Mouse (Mus musculus): ENCODE results near the gene Olfr658. TPM values are rescaled to one million over a fixed set of nuclear protein-coding genes. Genes with fewer than 3 reads are reported as not detected.

The Olfr658 gene
- polyA plus RNA-seq (2012; ENCODE audit: low replicate concordance): not detected in 2 replicates

DNA sequence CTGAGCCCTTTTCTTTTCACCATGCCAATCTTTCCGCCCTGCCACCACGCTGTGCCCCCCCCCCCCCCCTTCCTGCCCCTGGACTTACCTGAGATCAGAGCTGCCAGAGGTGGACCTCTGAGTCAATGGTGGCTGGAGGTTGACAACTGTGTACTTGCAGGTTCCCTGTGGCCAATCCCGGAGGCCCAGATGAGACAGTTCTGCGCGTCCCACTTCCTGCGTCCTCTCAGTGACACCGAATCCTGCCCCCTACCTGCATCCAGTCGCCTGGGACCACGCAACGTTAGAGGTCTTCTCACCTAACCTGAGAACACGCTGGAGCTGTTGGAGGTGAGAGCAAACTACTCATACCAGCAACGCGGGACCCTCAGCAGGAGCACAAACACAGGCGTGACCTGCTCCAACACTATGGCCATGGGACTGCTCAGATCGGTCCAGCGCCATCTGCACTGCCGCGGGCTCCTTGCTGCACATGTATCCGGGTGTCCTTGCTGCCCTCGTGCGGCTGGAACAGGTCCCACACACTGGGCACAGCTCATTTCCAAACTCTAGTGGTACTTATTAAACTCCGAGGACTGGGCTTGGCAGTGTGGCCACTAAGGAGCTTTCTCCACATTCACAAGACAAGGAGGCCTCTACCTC is at the start of gene Olfr658:
Gene Olfr658, minus strand, starts transcription at position 465 of the 642 bp plus-strand sequence.

DNA sequence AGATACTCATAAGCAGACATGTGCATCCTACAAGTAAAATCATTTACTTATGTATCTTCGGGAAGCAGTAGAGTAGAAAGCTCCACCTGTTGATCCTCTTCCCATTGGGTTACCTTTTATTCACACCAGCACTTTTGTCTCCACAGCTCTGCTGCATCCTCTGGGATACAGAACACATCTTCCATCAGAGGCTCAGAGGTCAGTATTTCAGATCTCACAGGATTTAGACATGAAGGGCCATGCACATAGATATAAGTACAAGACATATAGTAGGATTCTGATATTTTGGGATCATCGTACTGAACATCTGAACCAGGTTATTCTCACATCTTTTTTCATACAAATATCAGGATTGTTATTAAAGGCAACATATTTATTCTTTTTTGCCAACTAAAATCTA is 39.1 kb upstream of the Olfr658 start, which contains the start of gene Olfr661:
Gene Olfr661, plus strand, starts transcription at position 301 of the 400 bp plus-strand sequence.

DNA sequence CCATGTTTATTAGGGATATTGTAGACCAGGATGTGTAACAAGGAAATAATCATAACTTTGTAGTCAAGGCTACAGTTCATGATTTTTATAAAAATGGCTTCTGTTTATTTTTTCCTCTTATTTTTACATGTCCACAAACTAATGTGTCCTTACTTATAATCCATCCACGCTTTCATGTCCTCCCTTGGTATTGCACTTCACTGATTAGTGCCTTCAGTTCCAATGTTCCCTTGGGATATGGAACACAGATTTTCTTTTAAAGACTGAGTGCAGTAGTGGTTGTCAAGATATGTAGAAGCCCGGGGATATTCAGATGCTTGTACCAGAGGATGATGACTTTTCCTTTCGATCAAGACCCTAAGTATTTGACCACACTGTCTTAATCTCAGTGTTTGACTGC is 19.3 kb upstream of the Olfr658 start, which contains the start of gene Olfr659:
Gene Olfr659, plus strand, starts transcription at position 301 of the 400 bp plus-strand sequence.

DNA sequence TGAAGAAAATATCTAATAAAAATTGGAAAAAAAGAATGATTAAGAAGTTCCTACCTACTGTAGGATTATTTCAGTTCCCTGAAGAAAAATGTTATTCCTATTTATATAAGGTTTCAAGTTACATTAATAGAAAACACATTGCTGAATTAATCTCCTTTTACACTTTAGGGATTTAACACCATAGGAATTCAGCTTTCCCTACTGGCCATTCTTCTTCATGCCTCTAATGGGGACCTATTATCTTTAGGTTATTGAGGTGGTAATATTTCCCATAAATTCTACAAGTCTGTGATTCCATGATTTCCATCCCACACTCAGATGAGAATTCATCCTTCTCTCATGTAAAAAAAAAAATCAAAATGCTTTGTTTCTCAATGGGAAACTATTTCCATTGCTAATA is 22.6 kb downstream of the Olfr658 start, which contains the start of gene Olfr657:
Gene Olfr657, plus strand, starts transcription at position 301 of the 400 bp plus-strand sequence.

DNA sequence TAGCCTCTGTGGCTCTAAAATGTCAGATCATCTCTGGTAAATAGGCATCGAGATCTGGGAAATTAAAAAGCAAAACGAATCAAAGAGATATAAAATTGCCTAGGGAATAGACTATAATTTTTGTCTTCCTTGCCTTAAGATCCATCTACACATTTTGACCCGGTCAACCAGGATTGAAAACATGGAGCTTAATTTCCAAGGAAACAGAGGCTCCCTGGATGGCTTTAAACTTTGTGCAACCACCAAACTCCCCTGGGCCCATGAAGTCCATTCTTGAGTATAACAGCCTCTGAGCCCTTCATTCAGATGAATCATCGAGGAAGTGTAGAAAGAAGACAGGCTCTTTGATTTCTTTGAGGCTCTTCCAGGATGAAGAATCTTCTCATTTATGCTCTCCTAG is 33.5 kb downstream of the Olfr658 start, which contains the start of gene Olfr656:
Gene Olfr656, plus strand, starts transcription at position 301 of the 400 bp plus-strand sequence.

DNA sequence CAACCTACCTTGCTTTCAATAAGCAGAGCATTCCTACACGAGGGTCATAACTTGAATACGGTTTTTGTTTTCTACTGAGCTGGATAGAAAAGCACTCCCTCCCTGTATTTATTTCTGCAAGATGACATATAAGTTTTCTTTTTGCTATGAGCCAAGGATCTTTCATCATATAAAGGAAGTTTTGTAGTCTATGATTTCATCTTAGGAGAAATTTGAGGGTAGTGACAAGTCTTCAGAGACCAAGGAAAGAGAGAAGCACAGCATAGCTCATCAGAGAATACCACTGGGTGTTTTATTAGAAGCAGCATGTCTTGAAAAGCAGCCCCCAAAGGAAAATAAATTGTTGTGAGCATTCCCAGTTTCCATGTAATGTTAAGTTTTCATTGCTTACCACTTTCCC is 45.4 kb downstream of the Olfr658 start, which contains the start of gene Olfr655:
Gene Olfr655, minus strand, starts transcription at position 101 of the 400 bp plus-strand sequence.

Other genes starting within 250 kb of the Olfr658 start
- not detected in 2 replicates for gene Trim30c, start 246.5 kb downstream of the Olfr658 start, polyA plus RNA-seq (2012; ENCODE audit: low replicate concordance)
- gene Trim30a, start 182.1 kb downstream of the Olfr658 start, polyA plus RNA-seq (2012; ENCODE audit: low replicate concordance): 3.5 and 5.4 TPM in 2 replicates
- 0.28 TPM in 1 of 2 replicates, not detected in the other for gene Trim30d, start 139.5 kb downstream of the Olfr658 start, polyA plus RNA-seq (2012; ENCODE audit: low replicate concordance)
- not detected in 2 replicates for gene Olfr651, start 97.2 kb downstream of the Olfr658 start, polyA plus RNA-seq (2012; ENCODE audit: low replicate concordance)
- gene Olfr652, start 86.4 kb downstream of the Olfr658 start, polyA plus RNA-seq (2012; ENCODE audit: low replicate concordance): not detected in 2 replicates
- gene Olfr653, start 70.0 kb downstream of the Olfr658 start, polyA plus RNA-seq (2012; ENCODE audit: low replicate concordance): not detected in 2 replicates
- not detected in 2 replicates for gene Olfr654, start 60.3 kb downstream of the Olfr658 start, polyA plus RNA-seq (2012; ENCODE audit: low replicate concordance)
- not detected in 2 replicates for gene Olfr655, start 45.5 kb downstream of the Olfr658 start, polyA plus RNA-seq (2012; ENCODE audit: low replicate concordance)
- gene Olfr656, start 33.4 kb downstream of the Olfr658 start, polyA plus RNA-seq (2012; ENCODE audit: low replicate concordance): not detected in 2 replicates
- 0.09 TPM in 1 of 2 replicates, not detected in the other for gene Olfr657, start 22.5 kb downstream of the Olfr658 start, polyA plus RNA-seq (2012; ENCODE audit: low replicate concordance)
- gene Olfr659, start 19.4 kb upstream of the Olfr658 start, polyA plus RNA-seq (2012; ENCODE audit: low replicate concordance): not detected in 2 replicates
- gene Olfr661, start 39.2 kb upstream of the Olfr658 start, polyA plus RNA-seq (2012; ENCODE audit: low replicate concordance): not detected in 2 replicates
- not detected in 2 replicates for gene Usp17le, start 130.2 kb upstream of the Olfr658 start, polyA plus RNA-seq (2012; ENCODE audit: low replicate concordance)
- gene Usp17lb, start 195.3 kb upstream of the Olfr658 start, polyA plus RNA-seq (2012; ENCODE audit: low replicate concordance): not detected in 2 replicates
- not detected in 2 replicates for gene Usp17la, start 209.7 kb upstream of the Olfr658 start, polyA plus RNA-seq (2012; ENCODE audit: low replicate concordance)
- not detected in 2 replicates for gene Olfr665, start 230.7 kb upstream of the Olfr658 start, polyA plus RNA-seq (2012; ENCODE audit: low replicate concordance)
- gene Olfr666, start 248.6 kb upstream of the Olfr658 start, polyA plus RNA-seq (2012; ENCODE audit: low replicate concordance): not detected in 2 replicates